Mouse (Mus musculus) myocyte (in vitro differentiated cells): ENCODE data around the gene Galnt3.

ENCODE experiments used
- MYOD1 ChIP-seq, 3 experiments: IDR thresholded peaks; one replicate each; pipeline ENCODE4 v1.6.1; 2011; ENCODE audit warnings: control low read depth in 2 of 3, low read depth in 2 of 3, mild to moderate bottlenecking in 2 of 3, moderate library complexity in 1 of 3; ENCODE audit not compliant: insufficient read length in 2 of 3, control insufficient read depth in 1 of 3
- POLR2AphosphoS2 ChIP-seq: IDR thresholded peaks from one replicate; pipeline ENCODE4 v1.6.1; 2011; ENCODE audit warnings: low read depth, control low read depth; ENCODE audit not compliant: insufficient read length

DNA sequence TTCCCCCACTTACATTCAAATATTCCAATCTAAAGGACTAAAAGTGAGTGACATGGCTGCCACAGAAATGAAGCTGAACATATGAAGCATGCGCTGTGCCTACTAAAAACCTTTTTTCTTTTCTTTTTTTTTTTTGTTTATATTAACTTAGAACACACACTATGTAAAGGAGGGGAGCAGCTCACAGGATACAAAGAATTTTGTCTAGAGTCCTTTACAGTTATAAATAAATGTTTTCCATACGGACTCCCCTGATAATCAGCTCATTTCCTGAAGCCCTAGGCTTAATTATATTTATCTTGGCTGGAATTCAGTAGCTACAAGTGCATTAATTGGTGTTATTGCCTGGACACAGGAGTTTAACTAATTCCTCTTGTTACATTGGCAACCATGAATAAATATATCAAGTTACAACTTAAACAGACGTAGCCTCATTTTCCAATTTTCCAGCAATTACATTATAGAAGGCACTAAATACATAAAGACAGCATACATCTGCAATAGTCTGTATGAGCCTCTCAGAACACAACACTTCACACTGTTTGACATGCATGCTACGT, 30.1 kb downstream of the Galnt3 start:
- TF ChIP-seq MYOD1 (IDR thresholded peaks at IDR 0.05; ENCODE audit: control insufficient read depth in 1 of 3, insufficient read length in 2 of 3, low read depth in 2 of 3) (no peak), POLR2AphosphoS2 (no peak)
